Mouse (Mus musculus) megakaryocyte, embryonic 14.5 days (primary cell): Measurements from ENCODE around the gene Cobll1.

ENCODE experiments used
- FLI1 ChIP-seq: IDR thresholded peaks from 2 replicates; pipeline ENCODE4 v1.6.1; 2012; ENCODE audit warnings: low read length, inconsistent platforms, mixed read lengths
- GATA1 ChIP-seq: IDR thresholded peaks from 3 replicates; pipeline ENCODE4 v1.6.1; 2012; ENCODE audit warnings: mixed read lengths, low read length, inconsistent platforms, borderline replicate concordance

DNA sequence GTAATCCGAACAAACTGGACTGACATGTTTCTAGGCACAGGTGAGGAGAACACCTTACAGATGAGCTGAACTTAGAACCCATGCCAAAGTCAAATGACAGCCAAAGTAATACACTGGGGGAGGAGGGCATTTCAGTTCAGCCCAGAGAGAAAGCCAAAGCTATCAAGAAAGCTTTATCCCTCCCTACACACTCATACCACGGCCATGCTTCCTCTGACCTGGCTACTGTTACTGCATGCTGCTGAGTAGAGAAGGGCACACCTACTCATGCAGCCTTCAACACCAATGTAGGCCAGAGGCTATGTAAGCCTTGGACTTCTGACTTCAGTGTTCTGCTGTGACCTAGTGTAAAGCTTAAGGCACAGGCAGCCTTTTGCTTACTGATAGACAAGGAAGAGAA, 120.1 kb downstream of the Cobll1 start:
- TF ChIP-seq GATA1 (no peak), FLI1 (no peak)
